Mouse (Mus musculus): ENCODE measurements at regions not wholly inside any gene's neighbourhood (a gene's known extent, or its start where the extent isn't known, plus 50 kb on each side); places are given as distances from the start of the nearest gene placed in this dataset.

GRCm38 (mm10) chr1:79925776-79926175 is 64.8 kb upstream of the Serpine2 start:
- no peak for DNase-seq (ENCODE audit: extremely low spot score in 1 of 2, low spot score in 1 of 2)

- DNase-seq (ENCODE audit: extremely low spot score in 1 of 2, low spot score in 1 of 2), result no peak
Observed at GRCm38 (mm10) chr1:79921890-79922289, 60.9 kb upstream of the Serpine2 start.

GRCm38 (mm10) chr1:79921333-79921732 is 60.4 kb upstream of the Serpine2 start:
- no peak for DNase-seq (ENCODE audit: extremely low spot score in 1 of 2, low spot score in 1 of 2)

GRCm38 (mm10) chr1:79917426-79918150 is 56.6 kb upstream of the Serpine2 start:
- no peak for DNase-seq (ENCODE audit: extremely low spot score in 1 of 2, low spot score in 1 of 2)

All from layer of hippocampus, postnatal 25 days (tissue).